Mouse (Mus musculus) brain, adult 10 weeks (tissue): ENCODE data around the gene Psmb7. TPM values are rescaled to one million over a fixed set of nuclear protein-coding genes. Genes with fewer than 3 reads are reported as not detected.

ENCODE experiments used
- polyA plus RNA-seq: library from polyadenylated mRNA; stranded (reverse); fragments of 350-450 nt; fragmentation: Illumina TruSeq; extraction: RNeasy Lipid Tissue Mini Kit (QIAGEN cat#74804); gene quantifications from one replicate; pipeline ENCODE4 v1.2.3, GENCODE M21; 2015; ENCODE audit warnings: low read depth, low replicate concordance

The Psmb7 gene
- 268 TPM for polyA plus RNA-seq

GRCm38 (mm10) chr2:38643625-38644427 lies at the start of gene Psmb7:
Gene Psmb7, minus strand, starts transcription at chr2:38644087.

Other genes with a start within 250 kb of the Psmb7 start
- gene Nek6, start 132.4 kb downstream of the Psmb7 start, polyA plus RNA-seq, result 30.5 TPM
- gene Nr5a1, start 70.5 kb upstream of the Psmb7 start, polyA plus RNA-seq, result not detected